In the genomic region with DNA sequence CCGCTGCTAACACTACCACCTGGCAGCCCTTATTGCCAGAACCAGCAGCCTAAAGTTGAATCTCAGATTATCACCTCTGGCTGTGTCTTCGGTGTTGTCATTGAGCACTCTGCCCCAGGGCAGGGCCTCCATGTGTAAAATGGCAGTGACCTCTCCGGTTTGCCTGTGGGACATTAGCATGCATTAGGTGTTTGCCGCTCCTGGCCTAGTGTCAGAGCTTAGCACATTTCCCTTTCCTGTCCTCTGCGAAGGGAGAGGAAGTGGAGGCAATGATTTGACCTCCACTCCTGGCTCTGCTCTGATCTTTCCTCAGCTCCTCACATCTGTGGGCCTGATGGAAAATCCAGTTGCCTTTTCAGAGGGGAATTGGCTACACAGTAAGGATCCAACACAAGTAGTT, we compare ENCODE assay signal across 1 mouse cellular context.
TF ChIP-seq lines count a peak whose summit lies in the region.

No protein-coding gene starts in this region.

TF ChIP-seq in ES-E14, 5 proteins besides CTCF, POLR2A, EP300 and RAD21:
- TF ChIP-seq HCFC1 (IDR thresholded peaks at IDR 0.05; ENCODE audit: borderline replicate concordance, insufficient read depth, low read length) = no peak
- no peak for TF ChIP-seq ZC3H11A (IDR thresholded peaks at IDR 0.05; ENCODE audit: borderline replicate concordance, low read depth, low read length)
